Mouse (Mus musculus) stomach, embryonic 16.5 days (tissue): ENCODE measurements around the gene Crtac1. TPM values are rescaled to one million over a fixed set of nuclear protein-coding genes. Genes with fewer than 3 reads are reported as not detected.

ENCODE experiments used
- ATAC-seq: fragments of 200-750 bp; cut with Nextera tagmentation; 2 replicates; pipeline ENCODE4 v1.8.0; 2017; ENCODE audit warnings: moderate number of reproducible peaks, moderate TSS enrichment; ENCODE audit not compliant: insufficient read depth, low FRiP score
- H3K27ac ChIP-seq: fragments of 300-500 bp; sonication (generic); 2 replicates; pipeline ENCODE4 v1.5.1; 2014; ENCODE audit warnings: low read length
- H3K27me3 ChIP-seq: fragments of 300-500 bp; sonication (generic); 2 replicates; pipeline ENCODE4 v1.6.1; 2014; ENCODE audit warnings: low read length, control low read depth, mixed read lengths; ENCODE audit not compliant: control insufficient read depth, insufficient read depth
- H3K36me3 ChIP-seq: fragments of 300-500 bp; sonication (generic); 2 replicates; pipeline ENCODE4 v1.6.1; 2014; ENCODE audit warnings: low read length; ENCODE audit not compliant: control insufficient read depth, insufficient read depth
- H3K4me1 ChIP-seq: fragments of 300-500 bp; sonication (generic); 2 replicates; pipeline ENCODE4 v1.6.1; 2014; ENCODE audit warnings: low read length, control low read depth, mixed read lengths; ENCODE audit not compliant: control insufficient read depth, insufficient read depth
- H3K4me2 ChIP-seq: fragments of 300-500 bp; sonication (generic); 2 replicates; pipeline ENCODE4 v1.6.1; 2014; ENCODE audit warnings: low read depth, low read length, mixed read lengths
- H3K4me3 ChIP-seq: fragments of 300-500 bp; sonication (generic); replicated peaks from 2 replicates; pipeline ENCODE4 v1.5.1; 2014; ENCODE audit warnings: mild to moderate bottlenecking, low read length
- H3K9ac ChIP-seq: fragments of 300-500 bp; sonication (generic); 2 replicates; pipeline ENCODE4 v1.6.1; 2014; ENCODE audit warnings: low read length
- H3K9me3 ChIP-seq: fragments of 300-500 bp; sonication (generic); replicated peaks from 2 replicates; pipeline ENCODE4 v1.6.1; 2016; ENCODE audit warnings: low read length, control low read depth; ENCODE audit not compliant: control insufficient read depth
- WGBS: fragments of 180-500 bp; shearing (Covaris S2); extraction: QIAGEN DNeasy Blood & Tissue Kit; methylation state at CpG from one replicate; pipeline ENCODE4 v1.1.7; 2014; 5-methylcytosine and 5-hydroxymethylcytosine counted together
- polyA plus RNA-seq: library from polyadenylated mRNA; unstranded; fragments of >200 nt; fragmentation: Nextera tagmentation; extraction: Ambion mirVana; gene quantifications from 2 replicates; pipeline ENCODE4 v1.2.1, GENCODE M21; 2015

Crtac1 gene
- polyA plus RNA-seq, 1 experiment from 2014 or later, result 3.9 TPM

GRCm38 (mm10) chr19:42325894-42326293 is 105.7 kb downstream of the Crtac1 start:
- WGBS, result 4% methylated on average over 11 of the region's 11 CpGs
- ATAC-seq, result no peak
- no peaks in the 10 kb centered on the region for H3K36me3 ChIP-seq
- no peaks in the 10 kb centered on the region for H3K27me3 ChIP-seq
- no peak overlapping the region for H3K4me3 ChIP-seq
- H3K9me3 ChIP-seq, result no peaks in the 10 kb centered on the region
- H3K27ac ChIP-seq, result no peak overlapping the region
- H3K9ac ChIP-seq, result no peak overlapping the region
- no peaks in the 10 kb centered on the region for H3K4me1 ChIP-seq
- H3K4me2 ChIP-seq, result no peak overlapping the region

DNA sequence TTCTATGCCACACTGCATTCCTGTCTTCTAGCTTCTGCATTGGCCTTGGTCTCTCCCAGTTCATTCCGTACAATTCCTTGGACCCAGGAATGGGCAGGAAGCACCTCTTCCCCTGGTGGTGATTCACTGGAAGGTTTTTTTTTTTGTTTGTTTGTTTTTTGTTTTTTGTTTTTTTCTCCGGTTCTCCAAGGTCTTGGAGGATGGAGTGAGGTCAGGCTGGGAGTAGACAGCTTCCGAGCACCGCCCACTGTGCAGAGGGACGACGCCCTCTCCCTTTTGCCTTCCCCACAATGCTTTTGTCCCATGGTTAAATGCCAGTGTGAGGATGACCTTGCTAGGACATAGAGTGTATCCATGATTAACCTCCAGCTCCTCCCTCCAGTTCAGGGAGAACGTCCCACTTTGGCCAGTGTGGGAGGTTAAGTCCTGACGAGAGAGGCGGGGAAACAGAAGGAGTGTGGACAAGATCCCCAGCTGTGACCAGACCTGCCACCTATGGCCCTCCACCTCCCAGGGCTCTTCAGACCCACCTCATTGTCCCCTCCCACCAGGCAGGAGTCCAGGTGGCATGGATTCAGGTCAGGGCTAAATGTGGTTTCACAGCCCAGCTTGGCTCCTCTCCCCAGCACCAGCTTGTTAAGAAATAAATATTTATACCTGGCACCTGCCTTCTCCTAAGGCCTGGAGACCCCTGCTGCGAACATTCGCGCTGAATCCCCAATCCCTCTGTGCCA is 109.1 kb downstream of the Crtac1 start:
- no peaks in the 10 kb centered on the region for H3K4me1 ChIP-seq
- no peaks in the 10 kb centered on the region for H3K9me3 ChIP-seq
- 47% methylated on average over 12 of the region's 12 CpGs for WGBS
- no peak overlapping the region for H3K4me3 ChIP-seq
- H3K27me3 ChIP-seq, result no peaks in the 10 kb centered on the region
- H3K36me3 ChIP-seq, result no peaks in the 10 kb centered on the region
- ATAC-seq, result no peak
- no peak overlapping the region for H3K4me2 ChIP-seq
- no peak overlapping the region for H3K9ac ChIP-seq
- no peak overlapping the region for H3K27ac ChIP-seq

DNA sequence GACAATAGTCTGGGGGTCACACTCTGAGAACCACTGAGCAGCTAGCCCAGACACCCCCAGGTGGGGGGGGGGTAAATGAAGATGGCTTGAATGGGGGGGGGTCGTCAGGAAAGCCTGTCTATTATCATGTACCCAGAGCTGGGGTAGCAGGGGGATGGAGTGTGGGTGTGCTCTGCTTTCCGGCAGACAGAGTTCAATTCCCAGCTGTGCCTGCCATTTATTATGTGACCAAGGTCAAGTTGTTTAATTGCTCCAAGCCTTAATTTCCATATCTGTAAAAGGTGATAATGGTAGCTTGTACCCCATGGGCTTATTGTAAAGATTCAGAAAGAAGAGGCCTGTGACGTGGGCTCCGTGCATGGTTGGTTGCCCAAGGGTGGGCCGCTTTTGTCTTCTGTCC is 109.6 kb downstream of the Crtac1 start:
- no peaks in the 10 kb centered on the region for H3K36me3 ChIP-seq
- no peak for ATAC-seq
- no peaks in the 10 kb centered on the region for H3K9me3 ChIP-seq
- H3K4me2 ChIP-seq, result no peak overlapping the region
- WGBS, result 57% methylated on average over 5 of the region's 5 CpGs
- H3K9ac ChIP-seq, result no peak overlapping the region
- no peaks in the 10 kb centered on the region for H3K4me1 ChIP-seq
- no peak overlapping the region for H3K27ac ChIP-seq
- no peaks in the 10 kb centered on the region for H3K27me3 ChIP-seq
- no peak overlapping the region for H3K4me3 ChIP-seq

- Histone ChIP-seq H3K9me3 (no peaks in the 10 kb centered on the region), H3K36me3 (no peaks in the 10 kb centered on the region), H3K4me2 (no peak overlapping the region), H3K4me1 (no peaks in the 10 kb centered on the region), H3K4me3 (no peak overlapping the region), H3K27me3 (no peaks in the 10 kb centered on the region), H3K27ac (no peak overlapping the region), H3K9ac (no peak overlapping the region)
- ATAC-seq, result no peak
- WGBS, result 44% methylated on average over 18 of the region's 18 CpGs
These were observed 113.7 kb downstream of the Crtac1 start for GRCm38 (mm10) chr19:42317648-42318425.

DNA sequence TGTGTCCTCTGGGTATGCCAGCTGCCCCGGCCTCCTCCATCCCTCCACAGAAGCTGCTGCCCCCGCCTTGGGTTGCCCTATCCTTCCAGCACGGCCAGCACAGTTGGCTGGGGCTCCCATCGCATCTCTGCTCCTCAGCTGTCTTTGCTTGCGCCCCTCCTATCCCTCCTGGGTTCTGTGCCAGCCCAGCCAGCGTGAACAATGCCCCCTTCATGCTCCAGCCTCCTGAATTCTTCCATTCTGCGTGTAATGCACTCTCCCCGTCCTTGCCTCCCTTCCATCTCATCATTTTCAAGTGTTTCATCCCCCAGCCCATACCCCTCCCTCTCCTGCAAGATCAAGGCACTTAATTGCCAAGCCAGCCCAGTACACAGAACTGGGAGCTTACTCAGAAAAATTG is 114.6 kb downstream of the Crtac1 start:
- Histone ChIP-seq H3K4me1 (no peaks in the 10 kb centered on the region), H3K27ac (no peak overlapping the region), H3K27me3 (no peaks in the 10 kb centered on the region), H3K4me2 (no peak overlapping the region), H3K4me3 (no peak overlapping the region), H3K36me3 (no peaks in the 10 kb centered on the region), H3K9ac (no peak overlapping the region), H3K9me3 (no peaks in the 10 kb centered on the region)
- 58% methylated on average over 8 of the region's 8 CpGs for WGBS
- peak; percentile 49; the same call in 1 of the 2 replicates for ATAC-seq

- Histone ChIP-seq H3K4me3 (no peak overlapping the region), H3K27ac (no peak overlapping the region), H3K4me2 (no peak overlapping the region), H3K27me3 (no peaks in the 10 kb centered on the region), H3K9me3 (no peaks in the 10 kb centered on the region), H3K36me3 (no peaks in the 10 kb centered on the region), H3K9ac (no peak overlapping the region), H3K4me1 (no peaks in the 10 kb centered on the region)
- WGBS, result 81% methylated on average over 2 of the region's 2 CpGs
- no peak for ATAC-seq
These were observed 115.1 kb downstream of the Crtac1 start for GRCm38 (mm10) chr19:42316525-42316924.

DNA sequence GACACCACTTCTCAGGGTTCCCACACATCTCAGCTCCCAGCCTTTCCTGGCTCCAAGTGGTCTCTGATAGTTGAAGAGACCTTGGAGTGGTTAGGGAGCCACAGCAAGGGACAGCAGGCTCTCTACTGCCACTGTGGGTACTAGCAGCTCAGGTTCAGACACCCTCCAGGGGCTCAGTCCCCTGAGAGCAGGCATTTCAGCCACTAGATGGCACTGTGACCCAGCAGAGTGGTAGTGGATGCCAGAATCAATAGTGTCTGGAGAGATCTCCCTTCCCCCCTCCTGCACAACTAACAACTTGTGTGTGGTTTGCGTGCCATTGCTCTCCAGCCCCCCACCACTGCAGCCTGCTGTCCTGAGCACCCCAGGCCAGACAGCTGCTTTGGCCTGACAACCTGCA is 115.7 kb downstream of the Crtac1 start:
- Histone ChIP-seq H3K4me3 (no peak overlapping the region), H3K27me3 (no peaks in the 10 kb centered on the region), H3K9ac (no peak overlapping the region), H3K4me2 (no peak overlapping the region), H3K36me3 (no peaks in the 10 kb centered on the region), H3K4me1 (no peaks in the 10 kb centered on the region), H3K9me3 (no peaks in the 10 kb centered on the region), H3K27ac (no peak overlapping the region)
- WGBS, result 10% methylated on average over 1 of the region's 1 CpGs
- peak; percentile 52; the same call in 1 of the 2 replicates for ATAC-seq

DNA sequence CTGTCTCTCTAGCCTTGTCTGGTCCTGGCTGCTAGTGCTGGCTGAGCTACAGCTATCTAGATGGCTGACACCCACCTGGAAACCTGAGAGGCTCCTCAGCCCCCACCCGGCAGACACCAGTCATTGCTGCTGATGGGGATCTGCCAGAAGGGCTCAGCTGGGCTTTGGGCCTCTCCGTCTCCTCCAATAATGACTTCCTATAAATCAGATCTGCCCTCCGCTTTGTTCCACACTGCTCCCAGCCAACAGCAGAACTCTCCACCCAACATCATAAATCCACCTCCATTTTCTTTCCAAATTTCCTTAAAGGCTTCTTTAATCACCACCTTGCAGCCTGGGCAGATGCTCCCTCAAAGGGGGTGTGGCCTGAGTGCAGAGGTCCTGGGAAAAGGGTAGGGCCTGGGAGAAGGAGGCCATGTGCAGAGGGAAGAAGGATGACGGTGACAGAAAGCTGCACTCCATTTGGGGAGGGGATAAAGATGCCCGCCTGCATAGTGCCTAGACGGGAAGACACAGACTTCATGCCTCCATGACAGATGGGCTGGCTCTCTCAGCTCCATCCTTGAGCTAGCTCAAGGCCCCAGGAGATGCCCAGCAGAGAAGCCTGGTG is 116.4 kb downstream of the Crtac1 start:
- no peaks in the 10 kb centered on the region for H3K36me3 ChIP-seq
- no peaks in the 10 kb centered on the region for H3K27me3 ChIP-seq
- H3K4me2 ChIP-seq, result no peak overlapping the region
- H3K4me1 ChIP-seq, result no peaks in the 10 kb centered on the region
- WGBS, result 60% methylated on average over 6 of the region's 6 CpGs
- no peak overlapping the region for H3K4me3 ChIP-seq
- H3K27ac ChIP-seq, result no peak overlapping the region
- ATAC-seq, result no peak
- no peaks in the 10 kb centered on the region for H3K9me3 ChIP-seq
- no peak overlapping the region for H3K9ac ChIP-seq

GRCm38 (mm10) chr19:42312191-42312590 is 119.4 kb downstream of the Crtac1 start:
- no peak overlapping the region for H3K4me2 ChIP-seq
- no peak overlapping the region for H3K9ac ChIP-seq
- H3K27me3 ChIP-seq, result no peaks in the 10 kb centered on the region
- no peak for ATAC-seq
- 78% methylated on average over 3 of the region's 3 CpGs for WGBS
- H3K4me3 ChIP-seq, result no peak overlapping the region
- no peak overlapping the region for H3K27ac ChIP-seq
- no peaks in the 10 kb centered on the region for H3K9me3 ChIP-seq
- no peaks in the 10 kb centered on the region for H3K36me3 ChIP-seq
- no peaks in the 10 kb centered on the region for H3K4me1 ChIP-seq
